Mouse (Mus musculus) Muller cell, postnatal 12 days (primary cell): ENCODE measurements at regions not wholly inside any gene's neighbourhood (a gene's known extent, or its start where the extent isn't known, plus 50 kb on each side); places are given as distances from the start of the nearest gene placed in this dataset.
"Not testable (repeated sequence)": the region's sequence is repeated elsewhere in the genome, so short reads cannot be mapped to it uniquely, and the experiment has no call there.

ENCODE experiments used
- DNase-seq: peaks from one replicate; pipeline ENCODE4 v3.0.0-alpha.2; 2015; ENCODE audit errors: inconsistent ontology term

- peak; percentile 10 for DNase-seq
These were observed 140.2 kb downstream of the Pls3 start for GRCm38 (mm10) chrX:75734628-75735302.

- peak; percentile 49 for DNase-seq
These were observed 141.3 kb downstream of the Pls3 start for GRCm38 (mm10) chrX:75733651-75734050.

GRCm38 (mm10) chrX:75729791-75730190 is 145.2 kb downstream of the Pls3 start:
- not testable (repeated sequence) for DNase-seq

DNA sequence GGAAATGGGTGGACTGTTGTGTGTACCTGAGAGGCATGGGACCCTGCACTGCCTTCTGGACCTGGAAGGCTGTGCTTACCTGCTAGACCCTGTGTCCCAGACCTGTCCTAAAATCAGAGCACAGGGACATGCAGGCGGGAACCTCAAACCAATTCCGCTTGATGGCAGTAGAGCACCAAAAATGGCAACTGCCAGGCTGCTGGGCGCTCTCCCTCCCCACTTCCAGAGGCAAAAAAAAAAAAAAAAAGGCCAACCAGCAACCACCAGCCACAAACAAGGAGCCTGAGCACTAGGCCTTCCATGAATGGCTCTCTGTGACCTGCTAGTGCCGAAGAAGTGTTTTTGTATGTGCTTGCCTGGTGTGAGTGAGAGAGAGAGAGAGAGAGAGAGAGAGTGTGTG is 146.5 kb downstream of the Pls3 start:
- peak; percentile 11 for DNase-seq

- not testable (repeated sequence) for DNase-seq
These were observed 145.5 kb upstream of the Rab39b start for GRCm38 (mm10) chrX:75723542-75723941.

DNA sequence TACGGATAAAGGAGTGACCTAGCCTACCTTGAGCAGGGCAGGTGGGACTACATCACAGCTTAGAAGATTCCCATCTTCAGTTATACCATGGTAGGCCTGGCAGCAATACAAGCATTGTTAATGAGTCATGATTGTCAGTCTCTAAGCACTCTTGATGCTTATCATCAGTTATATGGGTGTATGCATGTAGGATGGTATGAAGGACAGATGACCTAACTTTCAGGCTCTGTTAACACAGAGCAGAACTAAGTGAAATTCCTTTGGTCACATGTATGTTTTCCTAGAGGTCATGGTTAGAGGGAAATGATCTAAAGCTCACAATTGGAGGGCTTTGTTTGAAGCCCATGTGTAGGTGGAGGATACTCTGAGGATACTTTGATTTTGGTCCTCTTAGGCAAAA is 121.9 kb upstream of the Rab39b start:
- DNase-seq = no peak

GRCm38 (mm10) chrX:75675271-75675670 is 97.2 kb upstream of the Rab39b start:
- DNase-seq = not testable (repeated sequence)

GRCm38 (mm10) chrX:75673920-75674665 is 96.1 kb upstream of the Rab39b start:
- peak; percentile 99 for DNase-seq

DNA sequence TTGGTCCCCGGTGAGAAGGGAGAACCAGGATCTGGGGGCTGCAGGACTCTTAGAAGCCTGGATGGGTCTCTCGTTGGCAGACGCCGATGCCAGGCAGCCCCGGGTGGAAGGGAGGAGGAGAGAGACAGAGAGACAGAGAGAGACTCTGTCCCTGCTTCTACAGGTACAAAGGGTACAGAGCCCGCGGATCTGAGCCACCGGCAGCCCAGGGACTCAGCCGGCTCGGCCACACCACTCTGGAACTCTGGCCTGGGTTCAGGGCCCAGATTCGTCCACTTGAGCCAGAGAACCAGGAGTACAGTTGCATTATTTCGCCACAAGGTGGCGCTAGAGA is 95.5 kb upstream of the Rab39b start:
- DNase-seq = no peak

DNA sequence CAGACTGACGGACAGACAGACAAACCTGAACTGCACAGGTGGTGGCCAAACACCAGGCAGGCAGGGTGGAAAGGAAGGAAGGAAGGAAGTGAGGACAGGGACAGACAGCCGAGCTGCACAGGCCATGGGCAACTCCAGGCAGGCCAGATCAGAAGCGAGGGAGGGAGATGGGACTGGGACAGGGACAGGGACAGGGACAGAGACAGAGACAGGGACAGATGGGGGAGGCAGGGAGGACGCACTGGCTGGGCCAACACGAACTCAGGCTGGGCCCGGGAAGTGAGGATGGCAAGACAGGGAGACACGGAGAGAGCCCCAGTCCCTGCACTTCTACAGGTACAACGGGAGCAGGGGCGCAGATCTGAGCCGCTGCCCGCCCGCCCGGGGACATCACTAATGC is 94.9 kb upstream of the Rab39b start:
- no peak for DNase-seq

DNA sequence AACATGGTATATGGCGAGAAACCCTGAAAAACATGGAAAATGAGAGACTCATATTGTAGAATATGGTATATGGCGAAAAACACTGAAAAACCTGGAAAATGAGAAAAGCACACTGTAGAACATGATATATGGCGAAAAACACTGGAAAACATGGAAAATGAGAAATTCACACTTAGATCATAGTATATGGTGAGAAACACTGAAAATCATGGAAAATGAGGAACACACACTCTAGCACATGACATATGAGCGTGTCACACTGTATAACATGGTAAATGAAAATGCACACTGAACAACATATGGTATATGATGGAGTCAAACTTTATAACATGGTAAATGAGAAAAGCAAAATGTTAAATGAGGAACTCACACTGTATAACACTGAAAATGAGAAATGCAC is 89.6 kb upstream of the Rab39b start:
- no peak for DNase-seq

GRCm38 (mm10) chrX:75643402-75643801 is 65.4 kb upstream of the Rab39b start:
- peak; percentile 5 for DNase-seq
